Mouse (Mus musculus): ENCODE measurements around the gene Cpsf7. TPM values are rescaled to one million over a fixed set of nuclear protein-coding genes. Genes with fewer than 3 reads are reported as not detected.

Gene Cpsf7
- total RNA-seq, 1 experiment, result 38.0 TPM

GRCm38 (mm10) chr19:10590301-10590700 is 65.2 kb downstream of the Cpsf7 start:
- in situ Hi-C loops (cut with MboI; ENCODE audit: low sequenced_read_pairs in 2 of 2, unreplicated experiment in 2 of 2), result no loop called here
- Histone ChIP-seq H3K9me3 (ENCODE audit: control insufficient read depth, insufficient read depth, low read depth, low read length) (no peaks in the 10 kb centered on the region), H3K4me3 (ENCODE audit: insufficient read depth in 1 of 2, low read depth in 1 of 2, low read length in 2 of 2, poor library complexity in 1 of 2, severe bottlenecking in 1 of 2) (no peak overlapping the region), H3K27ac (ENCODE audit: insufficient read depth, low read depth, low read length, poor library complexity, severe bottlenecking) (no peak overlapping the region), H3K36me3 (ENCODE audit: control insufficient read depth, insufficient read depth, low read length, poor library complexity, severe bottlenecking) (peaks cover 4% of the 10 kb centered on the region; the same call in 1 of the 2 replicates), H3K4me1 (ENCODE audit: control insufficient read depth in 2 of 2, insufficient read depth in 2 of 2, low read length in 2 of 2, poor library complexity in 1 of 2) (no peaks in the 10 kb centered on the region), H3K9ac (ENCODE audit: insufficient read depth, low read depth, low read length, poor library complexity, severe bottlenecking) (no peak overlapping the region)
- DNase-seq (ENCODE audit: low read depth, low spot score), result no peak
- no peak for TF ChIP-seq MAFK (IDR thresholded peaks at IDR 0.05; ENCODE audit: insufficient read depth, low read depth, low read length)
- no peak for TF ChIP-seq HCFC1 (IDR thresholded peaks at IDR 0.05; ENCODE audit: borderline replicate concordance, insufficient read depth, low read length)
- TF ChIP-seq CHD2 (IDR thresholded peaks at IDR 0.05; ENCODE audit: low read depth, low read length), result no peak
- TF ChIP-seq ZNF384 (IDR thresholded peaks at IDR 0.05; ENCODE audit: low read depth, low read length), result no peak
- TF ChIP-seq ZC3H11A (IDR thresholded peaks at IDR 0.05; ENCODE audit: borderline replicate concordance, low read depth, low read length), result no peak

- peaks cover 4% of the 10 kb centered on the region; the same call in 1 of the 2 replicates for H3K36me3 ChIP-seq (ENCODE audit: control insufficient read depth, insufficient read depth, low read length, poor library complexity, severe bottlenecking)
- H3K9me3 ChIP-seq (ENCODE audit: control insufficient read depth, insufficient read depth, low read depth, low read length), result no peaks in the 10 kb centered on the region
- no peak overlapping the region for H3K4me3 ChIP-seq (ENCODE audit: insufficient read depth in 1 of 2, low read depth in 1 of 2, low read length in 2 of 2, poor library complexity in 1 of 2, severe bottlenecking in 1 of 2)
- no peaks in the 10 kb centered on the region for H3K4me1 ChIP-seq (ENCODE audit: control insufficient read depth in 2 of 2, insufficient read depth in 2 of 2, low read length in 2 of 2, poor library complexity in 1 of 2)
- DNase-seq (ENCODE audit: low read depth, low spot score), result no peak
- TF ChIP-seq ZNF384 (IDR thresholded peaks at IDR 0.05; ENCODE audit: low read depth, low read length) (no peak), CHD2 (IDR thresholded peaks at IDR 0.05; ENCODE audit: low read depth, low read length) (no peak), MAFK (IDR thresholded peaks at IDR 0.05; ENCODE audit: insufficient read depth, low read depth, low read length) (no peak), HCFC1 (IDR thresholded peaks at IDR 0.05; ENCODE audit: borderline replicate concordance, insufficient read depth, low read length) (no peak), ZC3H11A (IDR thresholded peaks at IDR 0.05; ENCODE audit: borderline replicate concordance, low read depth, low read length) (no peak)
- no peak overlapping the region for H3K9ac ChIP-seq (ENCODE audit: insufficient read depth, low read depth, low read length, poor library complexity, severe bottlenecking)
- no peak overlapping the region for H3K27ac ChIP-seq (ENCODE audit: insufficient read depth, low read depth, low read length, poor library complexity, severe bottlenecking)
- in situ Hi-C loops (cut with MboI; ENCODE audit: low sequenced_read_pairs in 2 of 2, unreplicated experiment in 2 of 2), result no loop called here
Measured at GRCm38 (mm10) chr19:10591659-10592377, 66.8 kb downstream of the Cpsf7 start.

Other genes with a start within 250 kb of the Cpsf7 start
- gene Dagla, start 220.4 kb upstream of the Cpsf7 start, total RNA-seq (2012; rRNA removed), result 1.2 and 1.6 TPM in 2 replicates
- 2.6 and 3.5 TPM in 2 replicates for gene Syt7, start 136.2 kb upstream of the Cpsf7 start, total RNA-seq (2012; rRNA removed)
- gene Lrrc10b, start 67.8 kb upstream of the Cpsf7 start, total RNA-seq (2012; rRNA removed), result 0.27 and 0.37 TPM in 2 replicates
- gene Ppp1r32, start 42.3 kb upstream of the Cpsf7 start, total RNA-seq (2012; rRNA removed), result 0.48 and 0.62 TPM in 2 replicates
- gene Sdhaf2, start 876 bp downstream of the Cpsf7 start, total RNA-seq (2012; rRNA removed), result 24.3 and 31.3 TPM in 2 replicates
- 29.2 and 30.1 TPM in 2 replicates for gene Tmem216, start 31.0 kb downstream of the Cpsf7 start, total RNA-seq (2012; rRNA removed)
- 12.9 and 14.9 TPM in 2 replicates for gene Cyb561a3, start 51.9 kb downstream of the Cpsf7 start, total RNA-seq (2012; rRNA removed)
- gene Tmem138, start 52.1 kb downstream of the Cpsf7 start, total RNA-seq (2012; rRNA removed), result 22.4 and 29.8 TPM in 2 replicates
- 584 and 635 TPM in 2 replicates for gene Ddb1, start 80.1 kb downstream of the Cpsf7 start, total RNA-seq (2012; rRNA removed)
- 12.2 and 14.4 TPM in 2 replicates for gene Tkfc, start 80.4 kb downstream of the Cpsf7 start, total RNA-seq (2012; rRNA removed)
- 0.49 and 0.63 TPM in 2 replicates for gene Vwce, start 108.9 kb downstream of the Cpsf7 start, total RNA-seq (2012; rRNA removed)
- 3.1 and 4.9 TPM in 2 replicates for gene Pga5, start 152.8 kb downstream of the Cpsf7 start, total RNA-seq (2012; rRNA removed)
- 6.2 and 6.6 TPM in 2 replicates for gene Vps37c, start 163.5 kb downstream of the Cpsf7 start, total RNA-seq (2012; rRNA removed)
- gene Cd5, start 213.7 kb downstream of the Cpsf7 start, total RNA-seq (2012; rRNA removed), result not detected in 2 replicates